Mouse (Mus musculus) midbrain, postnatal 0 days (tissue): Measurements from ENCODE around the gene Cdc6. TPM values are rescaled to one million over a fixed set of nuclear protein-coding genes. Genes with fewer than 3 reads are reported as not detected.

Experiments
- ATAC-seq: fragments of 200-750 bp; cut with Nextera tagmentation; 2 replicates; pipeline ENCODE4 v1.8.0; 2017; ENCODE audit warnings: moderate number of reproducible peaks, mild to moderate bottlenecking, moderate TSS enrichment, moderate library complexity; ENCODE audit not compliant: low FRiP score
- DNase-seq: peaks from one replicate; pipeline ENCODE4 v3.0.0-alpha.2; 2015; ENCODE audit warnings: low spot score
- H3K27ac ChIP-seq: fragments of 300-500 bp; sonication (generic); 2 replicates; pipeline ENCODE4 v1.5.1; 2014; ENCODE audit warnings: low read depth, mild to moderate bottlenecking, low read length, mixed read lengths
- H3K27me3 ChIP-seq: fragments of 300-500 bp; sonication (generic); 2 replicates; pipeline ENCODE4 v1.6.1; 2014; ENCODE audit warnings: low read length, control low read depth, mixed read lengths; ENCODE audit not compliant: insufficient read depth
- H3K36me3 ChIP-seq: fragments of 300-500 bp; sonication (generic); 2 replicates; pipeline ENCODE4 v1.6.1; 2014; ENCODE audit warnings: low read length, control low read depth, mixed read lengths; ENCODE audit not compliant: insufficient read depth
- H3K4me1 ChIP-seq: fragments of 300-500 bp; sonication (generic); 2 replicates; pipeline ENCODE4 v1.6.1; 2014; ENCODE audit warnings: mild to moderate bottlenecking, control low read depth, antibody characterized with exemption, low read length, mixed read lengths; ENCODE audit not compliant: insufficient read depth
- H3K4me2 ChIP-seq: fragments of 300-500 bp; sonication (generic); 2 replicates; pipeline ENCODE4 v1.6.1; 2014; ENCODE audit warnings: low read depth, mild to moderate bottlenecking, low read length, mixed read lengths; ENCODE audit not compliant: poor library complexity, severe bottlenecking
- H3K4me3 ChIP-seq: fragments of 300-500 bp; sonication (generic); 2 replicates; pipeline ENCODE4 v1.5.1; 2014; ENCODE audit warnings: low read depth, mild to moderate bottlenecking, low read length, moderate library complexity
- H3K9ac ChIP-seq: fragments of 300-500 bp; sonication (generic); replicated peaks from 2 replicates; pipeline ENCODE4 v1.6.1; 2014; ENCODE audit warnings: mild to moderate bottlenecking, low read length, moderate library complexity, mixed read lengths; ENCODE audit not compliant: poor library complexity, severe bottlenecking
- H3K9me3 ChIP-seq: fragments of 300-500 bp; sonication (generic); 2 replicates; pipeline ENCODE4 v1.6.1; 2016; ENCODE audit warnings: low read length, control low read depth
- CTCF ChIP-seq: IDR thresholded peaks from 2 replicates; pipeline ENCODE4 v1.5.1; 2016; ENCODE audit warnings: antibody characterized with exemption, mild to moderate bottlenecking
- WGBS: fragments of 180-500 bp; shearing (Covaris S2); extraction: QIAGEN DNeasy Blood & Tissue Kit; methylation state at CpG from one replicate; pipeline ENCODE4 v1.1.7; 2014; 5-methylcytosine and 5-hydroxymethylcytosine counted together
- polyA plus RNA-seq: library from polyadenylated mRNA; unstranded; fragments of >200 nt; fragmentation: Nextera tagmentation; extraction: Ambion mirVana; gene quantifications from 2 replicates; pipeline ENCODE4 v1.2.1, GENCODE M21; 2015
- total RNA-seq: library from RNA; depleted of rRNA; stranded (reverse); fragments of >200 nt; gene quantifications from 2 replicates; pipeline ENCODE4 v1.2.3, GENCODE M21; 2014

Gene Cdc6
- total and polyA plus RNA-seq, 2 experiments from 2014 or later, result 0.44 to 0.52 TPM

GRCm38 (mm10) chr11:98934367-98934766 is 26.8 kb downstream of the Cdc6 start:
- no peaks in the 10 kb centered on the region for H3K9me3 ChIP-seq
- peaks cover 21% of the 10 kb centered on the region; the same call in 1 of the 2 replicates for H3K4me1 ChIP-seq
- no peak overlapping the region for H3K27ac ChIP-seq
- no peak overlapping the region for H3K4me2 ChIP-seq
- H3K36me3 ChIP-seq, result no peaks in the 10 kb centered on the region
- 88% methylated on average over 3 of the region's 3 CpGs for WGBS
- H3K9ac ChIP-seq, result no peak overlapping the region
- 0 out of 2 replicates have a peak, but pooled peaks cover 3% of the 10 kb centered on the region for H3K27me3 ChIP-seq
- ATAC-seq, result no peak
- DNase-seq, result no peak
- H3K4me3 ChIP-seq, result no peak overlapping the region
- no peak for TF ChIP-seq CTCF

GRCm38 (mm10) chr11:98935123-98935522 is 27.5 kb downstream of the Cdc6 start:
- no peaks in the 10 kb centered on the region for H3K9me3 ChIP-seq
- DNase-seq, result no peak
- ATAC-seq, result no peak
- TF ChIP-seq CTCF, result no peak
- H3K27ac ChIP-seq, result no peak overlapping the region
- peaks cover 13% of the 10 kb centered on the region; the same call in 1 of the 2 replicates for H3K4me1 ChIP-seq
- no peak overlapping the region for H3K4me2 ChIP-seq
- no peak overlapping the region for H3K4me3 ChIP-seq
- WGBS, result 91% methylated on average over 3 of the region's 3 CpGs
- no peaks in the 10 kb centered on the region for H3K36me3 ChIP-seq
- 0 out of 2 replicates have a peak, but pooled peaks cover 3% of the 10 kb centered on the region for H3K27me3 ChIP-seq
- no peak overlapping the region for H3K9ac ChIP-seq

GRCm38 (mm10) chr11:98936170-98936569 is 28.6 kb downstream of the Cdc6 start:
- Histone ChIP-seq H3K9ac (no peak overlapping the region; the same call in 1 of the 2 replicates), H3K4me3 (peak overlapping the region; percentile 56; the same call in 1 of the 2 replicates), H3K4me2 (peak overlapping the region; percentile 87), H3K9me3 (no peaks in the 10 kb centered on the region), H3K27me3 (0 out of 2 replicates have a peak, but pooled peaks cover 3% of the 10 kb centered on the region), H3K36me3 (no peaks in the 10 kb centered on the region), H3K4me1 (peaks cover 18% of the 10 kb centered on the region; the same call in 1 of the 2 replicates), H3K27ac (no peak overlapping the region)
- TF ChIP-seq CTCF, result no peak
- DNase-seq (no peak), ATAC-seq (no peak)
- 7% methylated on average over 29 of the region's 29 CpGs for WGBS

GRCm38 (mm10) chr11:98936606-98937409 is 29.2 kb downstream of the Cdc6 start:
- ATAC-seq, result no peak
- peaks cover 17% of the 10 kb centered on the region; the same call in 1 of the 2 replicates for H3K4me1 ChIP-seq
- TF ChIP-seq CTCF, result no peak

GRCm38 (mm10) chr11:98937410-98937913 is 29.9 kb downstream of the Cdc6 start:
- peak; percentile 93 for DNase-seq

More at GRCm38 (mm10) chr11:98936606-98937409, 29.2 kb downstream of the Cdc6 start:
- 4% methylated on average over 23 of the region's 23 CpGs for WGBS
- no peaks in the 10 kb centered on the region for H3K9me3 ChIP-seq
- peak overlapping the region; percentile 61 for H3K9ac ChIP-seq
- H3K4me3 ChIP-seq, result peak overlapping the region; percentile 56
- H3K27ac ChIP-seq, result no peak overlapping the region; the same call in 1 of the 2 replicates
- peak overlapping the region; percentile 87 for H3K4me2 ChIP-seq
- no peak for DNase-seq
- no peaks in the 10 kb centered on the region for H3K36me3 ChIP-seq
- H3K27me3 ChIP-seq, result 0 out of 2 replicates have a peak, but pooled peaks cover 3% of the 10 kb centered on the region

More at GRCm38 (mm10) chr11:98937410-98937913, 29.9 kb downstream of the Cdc6 start:
- TF ChIP-seq CTCF, result no peak
- Histone ChIP-seq H3K4me3 (peak overlapping the region; percentile 56), H3K36me3 (no peaks in the 10 kb centered on the region), H3K4me2 (peak overlapping the region; percentile 87), H3K9ac (peak overlapping the region; percentile 61), H3K9me3 (no peaks in the 10 kb centered on the region), H3K27ac (peak overlapping the region; percentile 26), H3K4me1 (peaks cover 14% of the 10 kb centered on the region; the same call in 1 of the 2 replicates), H3K27me3 (0 out of 2 replicates have a peak, but pooled peaks cover 3% of the 10 kb centered on the region)
- WGBS, result 2% methylated on average over 30 of the region's 38 CpGs
- ATAC-seq, result peak; percentile 86
